Comparison of ENCODE assay signal across 13 mouse cellular contexts in the genomic region with DNA sequence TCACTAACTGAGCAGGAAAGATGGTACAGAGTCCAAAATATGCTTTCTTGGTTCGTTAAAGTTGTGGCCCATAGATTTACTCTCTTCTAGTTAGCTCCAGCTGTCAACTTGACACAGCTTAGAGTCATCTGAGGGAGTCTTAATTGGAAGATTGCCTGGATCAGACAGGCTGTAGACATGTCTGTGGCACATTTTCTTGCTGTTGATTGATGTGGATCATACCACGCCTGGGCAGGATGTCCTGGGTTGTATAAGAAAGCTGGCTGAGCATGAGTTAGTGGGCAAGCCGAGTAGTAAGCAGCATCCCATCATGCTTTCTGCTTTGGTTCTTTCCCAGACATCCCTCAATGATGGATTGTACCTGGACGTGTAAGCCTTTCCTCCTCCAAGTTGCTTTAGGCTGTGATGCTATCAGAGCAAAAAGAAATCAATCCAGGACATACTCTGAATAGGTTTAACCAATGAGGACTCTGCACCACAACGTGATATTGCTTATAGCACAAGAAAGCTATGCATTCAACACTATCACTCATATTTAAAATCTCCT.
"Had no signal": no experiment of that assay in that cellular context is flagged by ENCODE, and none has a peak within 500 bp of the region (broad histone marks: within the 10 kb centered on the region; RNA-seq: fewer than 3 reads in every experiment).

No protein-coding gene starts in this region.

- H3K27me3 ChIP-seq: limb, embryonic 13.5 days; midbrain, embryonic 15.5 days; neural tube, embryonic 13.5 days had no signal

- H3K4me1 ChIP-seq: midbrain, embryonic 15.5 days had no signal

- H3K36me3 ChIP-seq: limb, embryonic 13.5 days; midbrain, embryonic 15.5 days; neural tube, embryonic 13.5 days had no signal

- DNase-seq: kidney, adult 18-20 months; kidney, postnatal 10 days; kidney, postnatal 4 days; left cerebral cortex, postnatal 4 days; lung, adult 18-20 months; lung, postnatal 10 days; right cerebral cortex, postnatal 14 days; thymus, postnatal 36 days had no signal

- H3K4me2 ChIP-seq: limb, embryonic 13.5 days; midbrain, embryonic 15.5 days; neural tube, embryonic 13.5 days had no signal

- H3K9ac ChIP-seq: limb, embryonic 13.5 days; liver, embryonic 14.5 days; midbrain, embryonic 15.5 days; neural tube, embryonic 13.5 days had no signal

- H3K9me3 ChIP-seq: limb, embryonic 13.5 days; midbrain, embryonic 15.5 days; neural tube, embryonic 13.5 days had no signal

- H3K4me3 ChIP-seq: layer of hippocampus, adult 2 months; limb, embryonic 13.5 days; midbrain, embryonic 15.5 days; neural tube, embryonic 13.5 days had no signal

- H3K27ac ChIP-seq: layer of hippocampus, adult 2 months; limb, embryonic 13.5 days; liver, embryonic 14.5 days; midbrain, embryonic 15.5 days; neural tube, embryonic 13.5 days had no signal

- ATAC-seq: midbrain, embryonic 15.5 days had no signal
